Mouse (Mus musculus): ENCODE measurements around the gene Dlg2.
"Not testable (repeated sequence)": the region's sequence is repeated elsewhere in the genome, so short reads cannot be mapped to it uniquely, and the experiment has no call there.

Dlg2 gene

GRCm38 (mm10) chr7:90825640-90826039 is 349.2 kb downstream of the Dlg2 start:
- no peak for DNase-seq (ENCODE audit: low read depth, low spot score)

- no peak for DNase-seq (ENCODE audit: low read depth, low spot score)
These were observed 364.8 kb downstream of the Dlg2 start for GRCm38 (mm10) chr7:90841276-90841675.

- DNase-seq (ENCODE audit: low read depth, low spot score), result no peak
These were observed 367.1 kb downstream of the Dlg2 start for GRCm38 (mm10) chr7:90843345-90844293.

DNA sequence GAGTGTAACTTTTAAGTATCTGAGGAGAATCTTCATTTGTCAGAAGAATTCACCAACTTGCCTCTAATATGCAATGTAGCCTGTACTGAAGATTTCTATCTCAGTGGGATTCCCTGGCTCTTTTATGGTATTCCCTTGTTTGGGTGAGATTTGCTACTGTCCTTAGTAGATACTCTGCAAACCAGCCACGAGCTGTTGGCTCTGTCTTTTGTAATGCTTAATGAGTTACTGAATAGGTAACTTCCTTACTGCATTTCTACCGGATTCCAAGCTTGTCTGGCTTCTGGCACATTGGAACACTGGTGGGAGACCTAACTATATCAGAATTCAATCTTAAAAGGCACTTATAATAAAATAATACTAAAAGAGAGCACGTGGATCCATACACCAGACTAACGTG is 400.3 kb downstream of the Dlg2 start:
- DNase-seq (ENCODE audit: low read depth, low spot score), result not testable (repeated sequence)

- no peak for DNase-seq (ENCODE audit: low read depth, low spot score)
These were observed 406.3 kb downstream of the Dlg2 start for GRCm38 (mm10) chr7:90882740-90883139.

- no peak for DNase-seq (ENCODE audit: low read depth, low spot score)
These were observed 410.0 kb downstream of the Dlg2 start for GRCm38 (mm10) chr7:90886396-90887006.

- no peak for DNase-seq (ENCODE audit: low read depth, low spot score)
These were observed 410.7 kb downstream of the Dlg2 start for GRCm38 (mm10) chr7:90887007-90887720.

- DNase-seq (ENCODE audit: low read depth, low spot score), result no peak
These were observed 451.0 kb downstream of the Dlg2 start for GRCm38 (mm10) chr7:90927441-90927840.

DNA sequence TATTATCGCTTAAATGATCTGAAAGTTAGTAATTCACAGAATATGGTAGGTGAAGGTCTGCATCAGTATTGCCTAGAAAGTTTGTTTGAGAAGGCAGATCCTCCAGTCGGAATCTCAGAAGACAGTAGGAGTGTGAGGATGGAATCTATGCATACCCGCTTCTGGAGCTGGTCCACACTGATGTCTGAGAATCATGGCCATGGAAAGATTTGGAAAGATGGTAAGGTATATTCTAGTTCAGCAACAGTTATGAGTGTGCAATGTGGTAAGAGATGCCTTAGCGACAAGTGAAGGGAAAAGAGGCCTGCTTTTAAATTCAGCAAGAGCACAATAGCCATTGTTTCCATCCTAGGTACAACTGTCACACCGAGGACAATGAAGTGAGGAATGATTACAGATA is 464.3 kb downstream of the Dlg2 start:
- DNase-seq (ENCODE audit: low read depth, low spot score), result no peak

DNA sequence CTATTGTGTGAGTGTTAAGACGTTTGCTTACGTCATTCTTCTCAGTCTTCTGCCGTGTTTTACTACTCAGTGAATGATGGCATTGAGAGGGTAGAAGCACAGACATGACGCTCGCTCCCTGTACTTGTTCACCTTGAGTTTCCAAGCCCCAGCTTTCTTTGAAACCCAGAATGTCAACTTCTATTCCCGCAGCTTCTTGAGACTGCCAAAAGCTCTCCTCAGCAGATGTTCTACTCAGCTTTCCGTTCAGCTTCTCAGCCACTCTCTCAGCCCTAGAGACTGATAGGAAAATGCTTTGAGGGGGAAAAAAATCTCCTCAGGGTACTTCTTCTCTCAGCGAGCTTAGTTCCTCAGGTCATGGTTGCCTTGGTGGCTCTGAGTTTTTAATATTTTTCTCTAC is 470.6 kb downstream of the Dlg2 start:
- DNase-seq (ENCODE audit: low read depth, low spot score), result no peak

GRCm38 (mm10) chr7:90949212-90949611 is 472.7 kb downstream of the Dlg2 start:
- DNase-seq (ENCODE audit: low read depth, low spot score), result no peak

GRCm38 (mm10) chr7:90977241-90977640 is 500.8 kb downstream of the Dlg2 start:
- DNase-seq (ENCODE audit: low read depth, low spot score), result no peak

DNA sequence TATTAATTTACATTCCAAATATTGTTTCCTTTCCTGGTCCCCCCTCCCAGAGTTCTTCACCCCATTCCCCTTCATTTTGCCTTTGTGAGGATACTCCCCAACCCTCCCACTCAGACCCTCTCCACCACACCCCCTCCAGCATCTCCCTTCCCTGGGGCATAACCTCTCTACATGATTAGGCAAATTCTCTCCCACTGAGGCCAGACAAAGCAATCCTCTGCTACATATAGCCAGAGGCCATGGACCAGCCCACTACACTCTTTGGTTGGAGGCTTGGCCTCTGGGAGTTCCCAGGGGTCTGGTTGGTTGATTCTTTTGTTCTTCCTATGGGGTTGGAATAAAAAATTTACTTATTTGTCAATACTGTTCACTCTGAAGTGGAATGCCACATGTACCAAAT is 505.6 kb downstream of the Dlg2 start:
- no peak for DNase-seq (ENCODE audit: low read depth, low spot score)

- no peak for DNase-seq (ENCODE audit: low read depth, low spot score)
These were observed 534.2 kb downstream of the Dlg2 start for GRCm38 (mm10) chr7:91010655-91011054.

GRCm38 (mm10) chr7:91044998-91045741 is 568.7 kb downstream of the Dlg2 start:
- DNase-seq (ENCODE audit: low read depth, low spot score), result no peak

DNA sequence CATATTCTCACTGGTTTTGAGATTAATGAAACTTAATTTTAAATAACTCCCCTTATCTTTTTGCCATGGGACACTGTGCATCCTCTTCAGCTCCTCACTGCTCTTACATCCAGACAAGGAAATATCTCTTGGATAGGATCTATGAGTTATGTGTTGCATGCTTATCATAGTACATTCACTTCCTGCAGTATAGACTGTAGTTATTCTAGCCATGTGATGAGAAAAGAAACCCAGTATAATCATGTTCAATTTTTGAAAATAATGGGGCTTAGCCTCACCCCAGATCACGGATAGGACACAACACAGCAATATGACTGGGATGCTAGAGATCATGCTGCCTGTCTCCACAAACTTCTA is 569.2 kb downstream of the Dlg2 start:
- no peak for DNase-seq (ENCODE audit: low read depth, low spot score)

GRCm38 (mm10) chr7:91063297-91064040 is 587.0 kb downstream of the Dlg2 start:
- DNase-seq (ENCODE audit: low read depth, low spot score), result no peak

DNA sequence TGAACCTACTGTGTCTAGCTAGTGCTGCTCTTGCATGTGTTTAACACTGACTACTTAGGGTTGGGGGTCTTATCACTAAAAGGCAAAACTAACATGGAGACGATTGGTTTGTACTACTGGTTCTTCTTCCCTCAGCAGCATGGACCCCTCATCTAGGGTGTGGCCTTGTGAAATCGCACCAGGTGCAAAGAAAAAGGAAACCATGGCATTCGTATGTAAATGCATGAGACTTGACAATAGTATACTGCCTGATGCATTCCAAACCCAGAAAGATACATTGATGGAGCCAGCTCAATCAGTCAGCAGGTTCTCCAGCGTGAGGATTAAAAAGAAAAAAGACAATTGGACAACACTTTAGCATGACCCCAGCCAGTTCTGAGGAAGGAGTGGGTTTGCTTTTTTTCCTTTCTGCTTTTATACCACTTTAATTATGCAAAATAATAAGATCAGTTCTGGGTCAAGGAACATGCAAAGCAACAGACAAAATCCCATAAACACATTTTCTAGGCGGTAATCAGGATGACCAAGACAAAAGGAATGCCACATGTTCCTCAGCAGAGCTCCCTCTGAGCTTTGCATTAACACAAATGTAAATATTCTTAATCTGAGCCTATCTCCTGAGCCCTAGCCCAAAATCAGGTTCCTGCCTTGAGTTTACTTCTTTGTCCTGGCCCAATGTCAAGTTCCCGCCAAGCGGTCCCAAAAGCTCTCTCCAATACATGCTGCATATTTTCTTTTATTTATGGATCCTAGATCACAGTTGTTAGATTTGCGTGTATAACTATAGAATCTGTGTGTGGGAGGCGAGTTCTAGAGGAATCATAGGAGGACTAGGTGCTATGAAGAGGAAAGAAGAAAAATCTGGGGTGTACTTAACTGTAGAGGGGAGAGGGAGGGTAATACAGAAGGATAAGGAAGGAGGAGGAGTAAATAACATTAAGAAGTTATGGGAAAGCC is 595.6 kb downstream of the Dlg2 start:
- DNase-seq (ENCODE audit: low read depth, low spot score), result no peak

DNA sequence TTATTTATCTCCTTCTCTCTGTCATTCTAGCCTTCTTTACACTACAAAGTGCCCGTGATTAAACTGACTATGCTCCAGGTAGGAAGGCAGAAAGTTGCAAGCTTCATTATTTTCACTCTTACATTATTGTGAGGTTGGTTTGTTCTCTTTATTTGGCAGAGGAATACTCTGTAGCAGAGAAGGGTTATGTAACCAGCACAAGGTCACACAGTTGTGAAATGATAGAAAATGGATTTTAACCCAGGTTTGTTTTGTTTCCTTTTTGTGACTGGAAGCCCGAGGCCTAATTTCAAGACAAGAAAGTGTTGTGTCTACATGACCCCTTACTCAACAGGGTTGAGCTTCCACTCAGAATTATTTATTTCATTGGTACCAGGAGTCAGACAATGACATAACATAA is 609.6 kb downstream of the Dlg2 start:
- DNase-seq (ENCODE audit: low read depth, low spot score), result no peak
